Mouse (Mus musculus) heart, embryonic 10.5 days (tissue): ENCODE data around the gene Inpp5e. TPM values are rescaled to one million over a fixed set of nuclear protein-coding genes. Genes with fewer than 3 reads are reported as not detected.
A peak's percentile ranks its signal among the peaks of the same experiment; 100 is the strongest.

Experiments used
- DNase-seq: peaks from one replicate; pipeline ENCODE4 v3.0.0-alpha.2; 2017; ENCODE audit warnings: low spot score
- H3K27ac ChIP-seq: fragments of 300-500 bp; sonication (generic); 2 replicates; pipeline ENCODE4 v1.5.1; 2016; ENCODE audit warnings: mild to moderate bottlenecking
- H3K27me3 ChIP-seq: fragments of 300-500 bp; sonication (generic); 2 replicates; pipeline ENCODE4 v1.6.1; 2016; ENCODE audit warnings: mild to moderate bottlenecking; ENCODE audit not compliant: poor library complexity, insufficient read depth, severe bottlenecking
- H3K36me3 ChIP-seq: fragments of 300-500 bp; sonication (generic); 2 replicates; pipeline ENCODE4 v1.6.1; 2016; ENCODE audit warnings: mild to moderate bottlenecking, moderate library complexity
- H3K4me1 ChIP-seq: fragments of 300-500 bp; sonication (generic); 2 replicates; pipeline ENCODE4 v1.6.1; 2016; ENCODE audit warnings: mild to moderate bottlenecking
- H3K4me3 ChIP-seq: fragments of 300-500 bp; sonication (generic); 2 replicates; pipeline ENCODE4 v1.5.1; 2016; ENCODE audit warnings: mild to moderate bottlenecking, moderate library complexity
- H3K9me3 ChIP-seq: fragments of 300-500 bp; sonication (generic); 2 replicates; pipeline ENCODE4 v1.6.1; 2016; ENCODE audit warnings: mild to moderate bottlenecking, moderate library complexity
- WGBS: fragments of 180-500 bp; shearing (Covaris S2); methylation state at CpG from one replicate; pipeline ENCODE4 v1.1.7; 2016; 5-methylcytosine and 5-hydroxymethylcytosine counted together
- polyA plus RNA-seq: library from polyadenylated mRNA; unstranded; fragments of >200 nt; fragmentation: Nextera tagmentation; extraction: Ambion mirVana; gene quantifications from 2 replicates; pipeline ENCODE4 v1.2.1, GENCODE M21; 2016

Inpp5e gene
- polyA plus RNA-seq, 1 experiment from 2014 or later, result 20.5 TPM

GRCm38 (mm10) chr2:26441261-26441660, 32.3 kb upstream of the Inpp5e start:
- Histone ChIP-seq H3K4me1 (peaks cover 27% of the 10 kb centered on the region), H3K27me3 (no peaks in the 10 kb centered on the region), H3K4me3 (no peak overlapping the region), H3K27ac (no peak overlapping the region), H3K36me3 (peaks cover 46% of the 10 kb centered on the region), H3K9me3 (no peaks in the 10 kb centered on the region)
- no peak for DNase-seq
- WGBS, result 97% methylated on average over 4 of the region's 4 CpGs

DNA sequence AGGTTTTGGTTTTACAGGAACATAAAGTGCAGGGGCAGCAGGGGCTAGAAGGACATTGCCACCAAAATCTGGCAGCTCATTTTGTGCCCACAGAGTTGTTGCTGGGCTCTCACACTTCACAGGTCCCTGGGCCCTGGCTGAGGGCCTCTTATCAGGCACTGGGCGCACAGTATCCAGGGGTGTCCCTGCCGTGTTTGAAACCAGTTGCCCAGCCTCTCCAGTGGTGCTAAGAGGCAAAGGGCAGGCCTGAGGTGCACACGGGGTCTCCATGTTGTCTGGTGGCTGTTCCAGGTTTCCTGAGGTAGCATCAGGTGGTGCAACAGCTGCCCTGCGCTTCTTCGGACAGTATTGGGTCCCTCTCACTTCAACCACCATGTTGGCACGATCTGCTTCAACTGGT, 30.7 kb upstream of the Inpp5e start:
- peaks cover 21% of the 10 kb centered on the region for H3K4me1 ChIP-seq
- WGBS, result 86% methylated on average over 6 of the region's 6 CpGs
- H3K36me3 ChIP-seq, result peaks cover 62% of the 10 kb centered on the region
- no peak overlapping the region for H3K4me3 ChIP-seq
- no peaks in the 10 kb centered on the region for H3K27me3 ChIP-seq
- DNase-seq, result no peak
- H3K9me3 ChIP-seq, result no peaks in the 10 kb centered on the region
- H3K27ac ChIP-seq, result no peak overlapping the region

GRCm38 (mm10) chr2:26438373-26438772, 29.4 kb upstream of the Inpp5e start:
- H3K36me3 ChIP-seq, result peaks cover 75% of the 10 kb centered on the region
- H3K9me3 ChIP-seq, result no peaks in the 10 kb centered on the region
- H3K27me3 ChIP-seq, result no peaks in the 10 kb centered on the region
- DNase-seq, result no peak
- 90% methylated on average over 7 of the region's 7 CpGs for whole genome bisulfite sequencing
- no peak overlapping the region for H3K4me3 ChIP-seq
- no peak overlapping the region for H3K27ac ChIP-seq
- H3K4me1 ChIP-seq, result peaks cover 9% of the 10 kb centered on the region

- 70% methylated on average over 4 of the region's 4 CpGs for WGBS
- peaks cover 87% of the 10 kb centered on the region for H3K36me3 ChIP-seq
- H3K4me3 ChIP-seq, result no peak overlapping the region
- no peak overlapping the region for H3K27ac ChIP-seq
- H3K9me3 ChIP-seq, result no peaks in the 10 kb centered on the region
- 0 out of 2 replicates have a peak, but pooled peaks cover 2% of the 10 kb centered on the region for H3K4me1 ChIP-seq
- DNase-seq, result no peak
- no peaks in the 10 kb centered on the region for H3K27me3 ChIP-seq
Measured at GRCm38 (mm10) chr2:26437221-26437620, 28.2 kb upstream of the Inpp5e start.

GRCm38 (mm10) chr2:26434791-26435572, 26.0 kb upstream of the Inpp5e start:
- no peak for DNase-seq
- 93% methylated on average over 7 of the region's 7 CpGs for WGBS
- Histone ChIP-seq H3K9me3 (no peaks in the 10 kb centered on the region), H3K4me1 (0 out of 2 replicates have a peak, but pooled peaks cover 2% of the 10 kb centered on the region), H3K4me3 (no peak overlapping the region), H3K36me3 (peaks cover 88% of the 10 kb centered on the region), H3K27me3 (no peaks in the 10 kb centered on the region), H3K27ac (no peak overlapping the region)

GRCm38 (mm10) chr2:26429851-26430250, 20.8 kb upstream of the Inpp5e start:
- H3K27me3 ChIP-seq, result no peaks in the 10 kb centered on the region
- H3K4me1 ChIP-seq, result no peaks in the 10 kb centered on the region
- 88% methylated on average over 5 of the region's 5 CpGs for WGBS
- no peaks in the 10 kb centered on the region for H3K9me3 ChIP-seq
- no peak overlapping the region for H3K27ac ChIP-seq
- H3K36me3 ChIP-seq, result peaks cover 98% of the 10 kb centered on the region
- no peak overlapping the region for H3K4me3 ChIP-seq
- DNase-seq, result no peak

- no peak overlapping the region for H3K4me3 ChIP-seq
- peak; percentile 62 for DNase-seq
- H3K4me1 ChIP-seq, result peaks cover 7% of the 10 kb centered on the region; the same call in 1 of the 2 replicates
- peaks cover 98% of the 10 kb centered on the region for H3K36me3 ChIP-seq
- no peak overlapping the region for H3K27ac ChIP-seq
- no peaks in the 10 kb centered on the region for H3K9me3 ChIP-seq
- H3K27me3 ChIP-seq, result no peaks in the 10 kb centered on the region
- 96% methylated on average over 2 of the region's 2 CpGs for WGBS
Measured at GRCm38 (mm10) chr2:26424541-26424940, 15.5 kb upstream of the Inpp5e start.

DNA sequence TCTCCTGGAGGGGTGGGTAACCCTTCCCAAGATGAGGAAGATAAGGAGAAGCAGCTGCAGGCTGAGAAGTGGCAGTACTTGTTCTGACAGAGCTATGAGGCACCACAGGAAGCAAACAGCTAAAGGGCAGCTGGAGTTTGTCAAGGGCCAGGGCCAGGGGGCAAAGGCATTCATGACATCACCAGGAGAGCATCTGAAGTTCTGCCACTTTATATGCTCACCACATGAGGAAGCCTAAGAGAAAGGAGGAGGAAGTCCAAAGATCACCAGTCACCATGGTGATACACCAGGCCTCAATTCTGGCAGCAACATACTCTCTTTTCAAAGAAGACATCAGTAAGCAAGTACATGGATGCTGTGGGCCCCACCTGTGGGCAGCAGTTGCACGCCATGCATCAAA, 14.1 kb upstream of the Inpp5e start:
- Histone ChIP-seq H3K36me3 (peaks cover 94% of the 10 kb centered on the region), H3K27me3 (no peaks in the 10 kb centered on the region), H3K4me1 (peaks cover 7% of the 10 kb centered on the region; the same call in 1 of the 2 replicates), H3K27ac (no peak overlapping the region), H3K9me3 (no peaks in the 10 kb centered on the region), H3K4me3 (no peak overlapping the region)
- 93% methylated on average over 1 of the region's 1 CpGs for WGBS
- peak; percentile 74 for DNase-seq

DNA sequence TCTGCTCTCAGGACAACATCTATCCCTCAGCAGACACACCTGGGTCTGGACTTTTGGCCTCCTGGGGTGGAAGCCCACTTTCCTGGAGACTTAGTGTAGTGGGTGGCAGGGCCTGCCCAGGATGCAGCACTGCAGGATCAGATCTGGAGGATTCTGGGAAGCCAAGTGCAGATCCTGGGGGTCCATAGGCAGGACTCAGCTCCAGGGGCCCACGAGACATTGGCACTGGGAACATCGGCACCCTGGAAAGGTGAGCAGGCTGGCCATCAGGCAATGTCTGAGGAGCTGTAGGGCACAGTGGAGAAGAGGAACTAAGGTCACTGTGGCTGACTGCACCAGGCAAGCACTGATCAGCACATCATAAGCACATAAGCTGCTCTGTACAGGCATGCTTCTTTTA, 13.0 kb upstream of the Inpp5e start:
- no peaks in the 10 kb centered on the region for H3K27me3 ChIP-seq
- WGBS, result 90% methylated on average over 2 of the region's 2 CpGs
- no peak overlapping the region for H3K4me3 ChIP-seq
- H3K4me1 ChIP-seq, result peaks cover 7% of the 10 kb centered on the region; the same call in 1 of the 2 replicates
- no peaks in the 10 kb centered on the region for H3K9me3 ChIP-seq
- H3K27ac ChIP-seq, result no peak overlapping the region
- peaks cover 94% of the 10 kb centered on the region for H3K36me3 ChIP-seq
- peak; percentile 68 for DNase-seq

DNA sequence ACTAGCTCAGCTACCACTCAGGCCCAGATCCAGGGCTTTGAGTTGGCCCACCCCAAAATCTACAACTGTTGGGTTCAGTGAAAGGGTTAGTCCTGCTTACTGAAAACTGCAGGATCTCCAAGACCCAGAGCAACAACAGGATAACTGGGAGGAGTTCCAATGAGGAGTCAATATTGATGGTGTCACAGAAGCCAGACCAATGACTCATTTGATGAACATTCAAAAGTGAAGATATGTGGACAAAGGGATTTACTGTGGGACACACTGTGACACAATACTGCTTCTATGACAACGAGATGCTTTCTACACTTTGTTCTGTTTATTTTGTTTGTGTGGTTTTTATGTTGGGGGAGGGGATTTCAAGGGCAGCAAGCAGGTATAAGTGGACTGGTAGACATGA, 9.1 kb upstream of the Inpp5e start:
- H3K4me1 ChIP-seq, result peaks cover 4% of the 10 kb centered on the region; the same call in 1 of the 2 replicates
- no peak for DNase-seq
- H3K36me3 ChIP-seq, result peaks cover 94% of the 10 kb centered on the region
- H3K27ac ChIP-seq, result no peak overlapping the region
- no peaks in the 10 kb centered on the region for H3K9me3 ChIP-seq
- no peak overlapping the region for H3K4me3 ChIP-seq
- H3K27me3 ChIP-seq, result no peaks in the 10 kb centered on the region
- WGBS, result 87% methylated on average over 1 of the region's 1 CpGs

- no peak for DNase-seq
- no peak overlapping the region for H3K27ac ChIP-seq
- no peak overlapping the region for H3K4me3 ChIP-seq
- H3K36me3 ChIP-seq, result peaks cover 94% of the 10 kb centered on the region
- no peaks in the 10 kb centered on the region for H3K9me3 ChIP-seq
- H3K4me1 ChIP-seq, result no peaks in the 10 kb centered on the region
- no peaks in the 10 kb centered on the region for H3K27me3 ChIP-seq
Measured at GRCm38 (mm10) chr2:26417066-26417465, 8.1 kb upstream of the Inpp5e start.

DNA sequence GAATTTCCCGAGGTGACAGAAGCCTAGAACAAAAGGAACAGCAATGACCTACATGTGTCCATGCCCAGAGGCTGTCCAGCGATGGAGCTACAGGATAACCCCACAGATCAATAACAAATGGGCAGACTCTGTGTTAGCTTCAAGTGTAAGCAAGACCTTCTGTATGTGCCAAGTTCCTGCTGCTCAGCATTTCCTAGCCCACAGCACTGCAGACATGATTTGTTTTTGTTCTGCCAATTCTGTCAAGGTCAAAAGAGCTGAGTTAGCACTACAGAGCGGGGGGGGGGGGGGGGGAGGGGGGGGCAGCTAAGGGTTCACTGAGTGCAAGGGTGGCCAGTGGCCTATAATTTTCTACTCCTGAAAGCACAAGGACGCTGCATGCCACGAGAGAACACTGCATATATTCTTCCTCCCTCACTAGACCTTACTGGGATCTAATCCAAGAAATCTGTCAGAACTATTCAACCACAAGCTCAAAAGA, 2.0 kb upstream of the Inpp5e start:
- peak; percentile 70 for DNase-seq
- Histone ChIP-seq H3K9me3 (no peaks in the 10 kb centered on the region), H3K27ac (no peak overlapping the region), H3K4me1 (peaks cover 35% of the 10 kb centered on the region), H3K36me3 (peaks cover 72% of the 10 kb centered on the region), H3K27me3 (no peaks in the 10 kb centered on the region), H3K4me3 (no peak overlapping the region)
- WGBS, result 74% methylated on average over 5 of the region's 5 CpGs

GRCm38 (mm10) chr2:26410091-26410490, 1.1 kb upstream of the Inpp5e start:
- H3K4me3 ChIP-seq, result no peak overlapping the region
- H3K4me1 ChIP-seq, result peaks cover 38% of the 10 kb centered on the region
- no peak overlapping the region for H3K27ac ChIP-seq
- no peaks in the 10 kb centered on the region for H3K9me3 ChIP-seq
- no peaks in the 10 kb centered on the region for H3K27me3 ChIP-seq
- WGBS, result 69% methylated on average over 5 of the region's 5 CpGs
- DNase-seq, result peak; percentile 74
- peaks cover 66% of the 10 kb centered on the region for H3K36me3 ChIP-seq
